Mouse (Mus musculus) stomach, postnatal 0 days (tissue): ENCODE results near the gene Hmga2. TPM values are rescaled to one million over a fixed set of nuclear protein-coding genes. Genes with fewer than 3 reads are reported as not detected.
A peak's percentile ranks its signal among the peaks of the same experiment; 100 is the strongest.
"Not testable (repeated sequence)": the region's sequence is repeated elsewhere in the genome, so short reads cannot be mapped to it uniquely, and the experiment has no call there.

ENCODE experiments used
- ATAC-seq: fragments of 200-750 bp; cut with Nextera tagmentation; 2 replicates; pipeline ENCODE4 v1.8.0; 2017; ENCODE audit not compliant: low FRiP score, low TSS enrichment
- DNase-seq: peaks from one replicate; pipeline ENCODE4 v3.0.0-alpha.2; 2016; ENCODE audit warnings: low spot score
- H3K27ac ChIP-seq: fragments of 300-500 bp; sonication (generic); replicated peaks from 2 replicates; pipeline ENCODE4 v1.5.1; 2014; ENCODE audit warnings: mild to moderate bottlenecking, control low read depth
- H3K27me3 ChIP-seq: fragments of 300-500 bp; sonication (generic); 2 replicates; pipeline ENCODE4 v1.6.1; 2014; ENCODE audit warnings: low read length; ENCODE audit not compliant: control insufficient read depth, insufficient read depth
- H3K36me3 ChIP-seq: fragments of 300-500 bp; sonication (generic); 2 replicates; pipeline ENCODE4 v1.6.1; 2014; ENCODE audit warnings: low read length, mixed read lengths; ENCODE audit not compliant: control insufficient read depth, insufficient read depth
- H3K4me1 ChIP-seq: fragments of 300-500 bp; sonication (generic); replicated peaks from 2 replicates; pipeline ENCODE4 v1.6.1; 2014; ENCODE audit warnings: antibody characterized with exemption; ENCODE audit not compliant: control insufficient read depth, insufficient read depth
- H3K4me2 ChIP-seq: fragments of 300-500 bp; sonication (generic); replicated peaks from 2 replicates; pipeline ENCODE4 v1.6.1; 2014; ENCODE audit warnings: low read depth, mild to moderate bottlenecking, control low read depth, moderate library complexity
- H3K4me3 ChIP-seq: fragments of 300-500 bp; sonication (generic); 2 replicates; pipeline ENCODE4 v1.5.1; 2014; ENCODE audit warnings: low read depth, low read length, control low read depth
- H3K9ac ChIP-seq: fragments of 300-500 bp; sonication (generic); 2 replicates; pipeline ENCODE4 v1.6.1; 2014; ENCODE audit warnings: mild to moderate bottlenecking, low read length, control low read depth, mixed read lengths
- H3K9me3 ChIP-seq: fragments of 300-500 bp; sonication (generic); 2 replicates; pipeline ENCODE4 v1.6.1; 2016; ENCODE audit warnings: low read length; ENCODE audit not compliant: control insufficient read depth
- CTCF ChIP-seq: IDR thresholded peaks from 2 replicates; pipeline ENCODE4 v1.5.1; 2016; ENCODE audit warnings: antibody characterized with exemption, low read depth, mild to moderate bottlenecking, moderate library complexity
- EP300 ChIP-seq: optimal IDR thresholded peaks from 2 replicates; pipeline ENCODE3; 2016; ENCODE audit warnings: antibody characterized with exemption
- WGBS: fragments of 180-500 bp; shearing (Covaris S2); extraction: QIAGEN DNeasy Blood & Tissue Kit; methylation state at CpG from one replicate; pipeline ENCODE4 v1.1.7; 2014; 5-methylcytosine and 5-hydroxymethylcytosine counted together
- polyA plus RNA-seq: library from polyadenylated mRNA; unstranded; fragments of >200 nt; fragmentation: Nextera tagmentation; extraction: Ambion mirVana; gene quantifications from 2 replicates; pipeline ENCODE4 v1.2.1, GENCODE M21; 2015

The Hmga2 gene
- polyA plus RNA-seq, 1 experiment from 2014 or later = 3.6 TPM

- DNase-seq = no peak
- no peaks in the 10 kb centered on the region for H3K36me3 ChIP-seq
- H3K27me3 ChIP-seq = no peaks in the 10 kb centered on the region
- ATAC-seq = no peak
- H3K4me1 ChIP-seq = no peaks in the 10 kb centered on the region
- H3K9me3 ChIP-seq = no peaks in the 10 kb centered on the region
- TF ChIP-seq CTCF = no peak
- TF ChIP-seq EP300 = no peak
- no peak overlapping the region for H3K27ac ChIP-seq
- H3K9ac ChIP-seq = no peak overlapping the region
- no peak overlapping the region for H3K4me2 ChIP-seq
- 66% methylated on average over 20 of the region's 20 CpGs for WGBS
- no peak overlapping the region for H3K4me3 ChIP-seq
These were observed 112.2 kb downstream of the Hmga2 start for GRCm38 (mm10) chr10:120363983-120364582.

- H3K36me3 ChIP-seq, H3K9me3 ChIP-seq, H3K9ac ChIP-seq, H3K4me3 ChIP-seq, DNase-seq, H3K27ac ChIP-seq, ATAC-seq, H3K27me3 ChIP-seq, H3K4me2 ChIP-seq, H3K4me1 ChIP-seq: not testable (repeated sequence)
- 88% methylated on average over 8 of the region's 11 CpGs for WGBS
These were observed 112.8 kb downstream of the Hmga2 start for GRCm38 (mm10) chr10:120363298-120363982.

GRCm38 (mm10) chr10:120354523-120355030 lies 121.7 kb downstream of the Hmga2 start:
- Histone ChIP-seq H3K4me1 (no peaks in the 10 kb centered on the region), H3K9ac (no peak overlapping the region), H3K4me2 (peak overlapping the region; percentile 27; the same call in 1 of the 2 replicates), H3K27me3 (no peaks in the 10 kb centered on the region), H3K9me3 (no peaks in the 10 kb centered on the region), H3K27ac (no peak overlapping the region), H3K4me3 (no peak overlapping the region), H3K36me3 (no peaks in the 10 kb centered on the region)
- 40% methylated on average over 13 of the region's 13 CpGs for WGBS
- TF ChIP-seq EP300 (no peak), CTCF (no peak)
- DNase-seq = no peak
- no peak for ATAC-seq

GRCm38 (mm10) chr10:120345325-120345724 lies 130.9 kb downstream of the Hmga2 start:
- Histone ChIP-seq H3K4me1 (no peaks in the 10 kb centered on the region), H3K36me3 (no peaks in the 10 kb centered on the region), H3K9ac (no peak overlapping the region), H3K27ac (no peak overlapping the region), H3K9me3 (no peaks in the 10 kb centered on the region), H3K27me3 (no peaks in the 10 kb centered on the region), H3K4me2 (no peak overlapping the region), H3K4me3 (no peak overlapping the region)
- WGBS = 93% methylated on average over 6 of the region's 6 CpGs
- TF ChIP-seq EP300 = no peak
- TF ChIP-seq CTCF = no peak
- DNase-seq (no peak), ATAC-seq (no peak)

GRCm38 (mm10) chr10:120344558-120345318 lies 131.5 kb downstream of the Hmga2 start:
- no peak overlapping the region for H3K9ac ChIP-seq
- H3K4me2 ChIP-seq = no peak overlapping the region
- no peak for DNase-seq
- H3K36me3 ChIP-seq = no peaks in the 10 kb centered on the region
- no peaks in the 10 kb centered on the region for H3K4me1 ChIP-seq
- H3K4me3 ChIP-seq = no peak overlapping the region
- H3K9me3 ChIP-seq = no peaks in the 10 kb centered on the region
- H3K27me3 ChIP-seq = no peaks in the 10 kb centered on the region
- 86% methylated on average over 16 of the region's 16 CpGs for whole genome bisulfite sequencing
- TF ChIP-seq EP300 (no peak), CTCF (no peak)
- no peak for ATAC-seq
- H3K27ac ChIP-seq = no peak overlapping the region

DNA sequence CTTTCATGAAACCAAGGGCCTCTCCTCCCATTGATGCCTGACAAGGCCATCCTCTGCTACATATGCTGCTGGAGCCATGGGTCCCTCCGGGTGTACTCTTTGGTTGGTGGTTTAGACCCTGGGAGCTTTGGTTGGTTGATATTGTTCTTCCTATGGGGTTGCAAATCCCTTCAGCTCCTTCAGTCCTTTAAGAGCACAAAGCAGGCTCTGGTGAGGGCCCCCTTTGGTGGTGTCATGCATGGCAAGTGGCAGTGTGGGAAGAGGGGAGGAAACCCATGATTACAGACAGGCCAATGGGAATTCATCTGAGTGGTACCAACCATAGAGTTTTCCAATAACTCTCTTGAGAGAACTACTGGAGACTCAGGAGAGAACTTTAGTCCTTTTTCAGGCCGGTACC lies 136.4 kb downstream of the Hmga2 start:
- H3K4me1 ChIP-seq = not testable (repeated sequence)

More for the DNA sequence above, 136.4 kb downstream of the Hmga2 start:
- H3K4me3 ChIP-seq, H3K36me3 ChIP-seq, ATAC-seq, H3K27me3 ChIP-seq, H3K9ac ChIP-seq, DNase-seq, H3K4me2 ChIP-seq, H3K9me3 ChIP-seq, H3K27ac ChIP-seq: not testable (repeated sequence)
- WGBS = 80% methylated on average over 2 of the region's 2 CpGs
